Mouse (Mus musculus): ENCODE measurements at regions not wholly inside any gene's neighbourhood (a gene's known extent, or its start where the extent isn't known, plus 50 kb on each side); places are given as distances from the start of the nearest gene placed in this dataset.

GRCm38 (mm10) chr7:83242233-83242632, 342.5 kb upstream of the Tmc3 start:
- DNase-seq (ENCODE audit: low spot score in 2 of 2) = no peak

GRCm38 (mm10) chr7:83245867-83246266, 338.9 kb upstream of the Tmc3 start:
- DNase-seq (ENCODE audit: low spot score in 2 of 2) = no peak

- no peak for DNase-seq (ENCODE audit: low spot score in 2 of 2)
Observed at GRCm38 (mm10) chr7:83251995-83252563, 332.6 kb upstream of the Tmc3 start.

DNA sequence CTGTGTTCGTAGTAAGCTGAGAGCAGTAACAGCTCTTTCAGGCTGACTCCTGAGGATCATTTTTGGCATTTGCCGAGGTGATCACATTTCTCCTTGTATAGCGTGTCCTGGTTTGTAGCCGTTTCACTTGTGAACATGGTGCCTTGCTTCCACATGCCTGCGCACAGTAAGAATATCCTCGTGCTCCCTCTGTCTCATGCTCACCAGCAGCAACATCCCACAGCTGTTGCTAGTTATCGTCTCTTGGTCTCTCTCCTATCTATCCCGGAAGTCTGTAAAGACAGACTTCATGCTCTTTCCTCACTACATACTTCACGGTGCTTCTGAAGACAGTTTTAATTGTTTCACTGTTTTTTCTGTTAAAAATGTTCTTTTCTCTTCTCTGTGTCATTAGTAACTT, 331.7 kb upstream of the Tmc3 start:
- no peak for DNase-seq (ENCODE audit: low spot score in 2 of 2)

DNA sequence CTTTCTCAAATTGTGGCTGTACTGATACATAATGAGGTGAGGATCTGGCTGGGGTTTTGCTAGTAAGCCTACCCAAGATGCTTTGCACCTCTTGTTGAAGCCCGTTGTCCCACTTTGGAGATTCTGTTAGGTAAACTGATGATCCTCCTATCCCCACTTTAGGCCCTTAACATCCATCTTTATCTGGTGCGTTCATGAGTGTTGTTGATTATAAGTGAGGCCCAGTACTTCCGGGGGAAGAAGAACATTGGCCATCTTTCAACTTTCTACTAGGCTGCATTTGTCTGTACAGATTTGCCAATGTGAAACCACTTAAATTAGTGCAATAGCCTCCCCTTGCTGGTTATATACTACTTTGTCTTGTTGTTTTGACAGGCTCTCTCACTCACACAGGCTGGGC, 331.3 kb upstream of the Tmc3 start:
- DNase-seq (ENCODE audit: low spot score in 2 of 2) = no peak

- no peak for DNase-seq (ENCODE audit: low spot score in 2 of 2)
Observed at GRCm38 (mm10) chr7:83254411-83254810, 330.3 kb upstream of the Tmc3 start.

DNA sequence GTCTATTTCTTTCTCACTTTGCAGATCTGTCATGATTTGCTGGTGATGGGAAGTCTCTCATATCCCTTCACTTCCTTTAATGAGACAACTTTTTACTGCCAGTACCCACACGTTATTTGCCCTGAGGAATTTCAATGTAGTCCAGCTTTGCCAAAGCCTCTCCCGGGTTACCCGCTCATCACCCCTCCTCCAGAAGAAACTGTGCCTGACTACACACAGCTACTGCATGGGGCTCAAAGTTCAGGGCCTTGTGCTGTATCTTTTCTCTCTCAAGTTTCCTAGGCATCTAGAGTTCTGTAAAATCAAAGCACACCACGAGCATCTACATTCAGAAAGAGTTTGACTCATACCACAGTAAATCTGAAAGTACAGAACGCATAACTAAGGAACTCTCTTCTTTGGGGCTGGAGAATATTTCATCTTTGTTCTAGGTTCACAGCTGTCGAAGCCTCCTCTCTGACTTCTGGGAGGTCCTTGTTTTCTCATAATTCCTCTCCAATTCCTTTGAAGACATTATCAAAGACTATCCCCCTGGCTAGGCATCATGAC, 328.4 kb upstream of the Tmc3 start:
- DNase-seq (ENCODE audit: low spot score in 2 of 2) = no peak

DNA sequence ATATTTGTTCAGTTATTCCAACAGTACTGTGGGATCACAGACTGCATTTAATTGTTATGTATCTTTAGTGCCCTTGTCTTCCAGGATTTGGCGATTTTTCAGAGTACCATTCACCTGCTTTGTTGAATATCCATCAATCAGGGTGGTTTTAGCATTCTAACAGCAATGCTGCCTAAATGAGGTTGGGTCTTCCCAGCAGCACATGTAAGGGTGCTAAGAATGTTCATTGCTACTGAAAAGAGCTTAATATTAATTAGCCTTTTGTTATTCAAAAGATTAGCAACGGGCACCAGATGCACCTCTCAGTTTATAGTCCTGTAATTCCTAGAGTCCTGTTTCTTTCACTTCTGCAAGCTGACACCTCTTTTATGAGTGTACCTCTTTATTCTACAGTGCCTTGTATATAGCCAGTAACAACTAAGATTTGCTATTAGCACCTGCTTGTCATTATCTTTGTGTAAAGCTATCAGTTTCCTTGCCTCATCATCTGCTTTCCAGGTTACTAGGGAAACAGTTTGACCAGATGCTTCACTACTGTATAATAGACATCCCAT, 326.3 kb upstream of the Tmc3 start:
- DNase-seq (ENCODE audit: low spot score in 2 of 2) = no peak

DNA sequence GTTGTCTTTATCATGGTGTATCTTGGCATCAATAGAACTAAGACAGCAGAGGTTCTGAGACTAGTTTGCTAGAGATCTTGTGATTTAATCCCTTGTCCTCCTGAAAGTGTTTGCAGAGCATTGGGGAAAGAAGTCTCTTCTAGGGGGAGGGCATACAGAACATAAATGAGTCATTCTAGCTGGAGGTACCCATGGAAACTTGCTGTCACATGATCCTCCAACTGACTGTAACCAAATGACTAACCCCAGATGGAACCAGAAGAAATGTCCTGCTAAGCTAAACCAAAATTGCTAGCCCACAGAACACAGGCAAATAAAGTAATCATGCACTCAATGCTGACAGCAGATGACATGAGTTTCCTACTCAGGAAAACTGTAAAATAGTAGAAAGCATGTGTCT, 323.2 kb upstream of the Tmc3 start:
- DNase-seq (ENCODE audit: low spot score in 2 of 2) = no peak

GRCm38 (mm10) chr7:83289915-83290773, 294.6 kb upstream of the Tmc3 start:
- no peak for DNase-seq (ENCODE audit: low spot score in 2 of 2)

GRCm38 (mm10) chr7:83307112-83307511, 277.6 kb upstream of the Tmc3 start:
- DNase-seq (ENCODE audit: low spot score in 2 of 2) = no peak

DNA sequence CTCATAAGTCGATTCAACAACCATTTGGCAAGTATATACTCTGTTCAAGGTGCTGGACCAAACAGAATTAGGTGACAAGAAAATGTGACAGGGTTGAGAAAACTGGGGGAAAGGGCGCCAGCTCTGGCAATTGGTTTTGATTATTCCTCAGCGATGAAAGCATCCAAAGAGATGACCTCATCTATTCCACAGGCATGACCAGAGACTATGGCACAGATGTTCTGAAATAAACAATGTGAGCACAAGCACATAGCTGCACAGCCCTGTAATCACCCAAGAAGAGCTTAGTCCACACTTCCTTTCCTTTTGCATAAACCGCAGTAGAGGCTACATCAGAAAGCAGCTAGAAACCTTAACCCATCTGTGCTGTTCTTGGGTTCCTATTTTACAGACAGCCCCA, 272.6 kb upstream of the Tmc3 start:
- no peak for DNase-seq (ENCODE audit: low spot score in 2 of 2)

DNA sequence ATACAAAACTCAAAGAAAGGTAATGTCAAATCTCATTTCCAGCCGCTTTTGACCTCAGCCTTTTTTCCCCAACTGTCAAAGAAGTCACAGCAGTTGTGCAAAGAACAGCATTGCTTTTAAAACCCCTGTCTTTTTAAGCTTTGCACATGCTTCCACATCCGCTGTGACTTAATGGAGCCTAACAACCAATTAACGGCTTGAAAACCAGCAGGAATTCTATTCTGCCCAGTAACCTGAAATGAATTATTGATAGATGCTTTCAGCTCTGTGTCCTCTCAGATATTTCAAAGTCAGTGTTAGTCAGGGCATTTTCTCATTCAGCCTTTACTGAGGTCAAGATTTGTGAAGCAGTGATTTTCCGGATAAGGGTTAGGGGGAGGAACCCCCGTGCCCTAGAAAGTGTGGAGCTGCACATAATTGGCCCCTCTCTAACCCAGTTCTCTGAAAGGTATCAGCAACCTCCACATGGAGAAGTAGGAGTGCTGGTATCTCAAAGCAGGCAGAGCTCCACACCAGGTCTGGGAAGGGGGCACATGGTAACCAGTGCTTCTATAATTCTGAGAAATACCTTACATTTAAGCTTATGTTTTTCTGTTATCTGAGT, 254.8 kb upstream of the Tmc3 start:
- DNase-seq (ENCODE audit: low spot score in 2 of 2) = no peak

DNA sequence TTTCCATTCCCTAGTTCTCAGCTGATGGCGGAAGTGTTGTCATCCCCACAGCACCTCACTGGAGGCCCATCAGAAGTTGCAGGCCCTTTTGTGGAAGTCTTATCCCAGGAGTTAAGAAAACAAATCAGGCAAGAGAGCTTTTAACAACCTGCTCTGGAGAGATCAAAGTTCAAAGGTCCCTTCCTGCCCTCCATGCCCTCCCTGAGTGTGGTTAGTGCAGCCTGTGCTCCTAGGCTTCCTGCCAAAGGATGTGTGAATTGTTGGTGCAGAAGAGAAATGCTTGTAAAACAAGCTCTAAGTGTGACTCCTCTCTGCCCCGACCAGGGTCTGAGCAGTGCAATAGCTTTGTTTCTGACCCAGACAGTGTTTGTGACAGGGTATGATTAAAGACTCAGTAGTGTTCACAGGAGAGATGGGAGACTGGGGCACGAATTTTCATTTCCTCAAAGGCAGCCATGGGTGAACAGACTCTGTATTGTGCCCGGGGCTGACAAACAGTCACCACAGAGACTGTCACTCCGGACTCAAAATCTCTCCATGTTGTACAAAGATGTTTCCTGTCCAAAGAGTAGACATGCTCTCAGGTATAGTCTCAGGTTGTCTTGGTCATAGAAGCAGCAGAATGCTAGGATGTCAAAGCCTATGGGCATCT, 237.5 kb upstream of the Tmc3 start:
- DNase-seq (ENCODE audit: low spot score in 2 of 2) = no peak

DNA sequence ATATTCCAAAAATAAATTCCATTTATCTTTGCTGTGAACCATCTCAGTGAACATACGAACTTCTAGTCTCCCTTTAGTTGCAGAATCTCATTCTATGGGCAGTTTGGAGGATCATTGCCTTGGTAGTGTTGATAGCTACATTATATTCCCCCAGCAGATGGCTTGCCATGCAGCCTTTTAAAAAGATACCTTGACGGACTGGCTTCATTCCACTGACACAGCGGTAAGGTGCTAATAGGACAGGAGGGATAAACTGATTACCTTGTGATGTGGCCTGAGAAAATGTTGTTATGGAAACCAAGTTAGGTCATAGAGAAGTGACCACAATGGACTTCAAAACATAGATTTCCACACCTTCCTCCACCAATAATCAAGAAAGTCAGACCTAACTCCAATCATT, 215.5 kb upstream of the Tmc3 start:
- no peak for DNase-seq (ENCODE audit: low spot score in 2 of 2)

- no peak for DNase-seq (ENCODE audit: low spot score in 2 of 2)
Observed at GRCm38 (mm10) chr7:83369605-83370004, 215.1 kb upstream of the Tmc3 start.

DNA sequence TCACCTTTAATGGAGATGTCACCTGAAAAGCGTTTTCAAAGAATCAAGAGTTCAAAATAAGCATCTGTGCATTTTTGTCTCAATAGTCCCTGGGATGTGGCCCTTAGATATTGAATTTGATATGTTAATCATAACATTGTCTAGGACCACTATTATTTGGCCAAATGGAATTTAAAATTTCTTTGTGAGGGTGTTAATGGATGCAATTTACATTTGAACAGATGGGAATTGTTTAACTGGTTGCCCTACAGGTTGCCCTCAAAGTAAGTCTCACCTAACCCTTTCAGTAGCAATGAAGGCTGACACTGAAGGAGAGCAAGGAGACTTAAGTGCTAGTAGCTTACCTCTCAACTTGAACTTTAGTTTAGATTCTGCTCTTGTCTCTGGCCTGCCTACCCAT, 207.9 kb upstream of the Tmc3 start:
- DNase-seq (ENCODE audit: low spot score in 2 of 2) = no peak

GRCm38 (mm10) chr7:83381381-83382181, 203.1 kb upstream of the Tmc3 start:
- DNase-seq (ENCODE audit: low spot score in 2 of 2) = peak in 1 of 2 experiments; percentile 48

DNA sequence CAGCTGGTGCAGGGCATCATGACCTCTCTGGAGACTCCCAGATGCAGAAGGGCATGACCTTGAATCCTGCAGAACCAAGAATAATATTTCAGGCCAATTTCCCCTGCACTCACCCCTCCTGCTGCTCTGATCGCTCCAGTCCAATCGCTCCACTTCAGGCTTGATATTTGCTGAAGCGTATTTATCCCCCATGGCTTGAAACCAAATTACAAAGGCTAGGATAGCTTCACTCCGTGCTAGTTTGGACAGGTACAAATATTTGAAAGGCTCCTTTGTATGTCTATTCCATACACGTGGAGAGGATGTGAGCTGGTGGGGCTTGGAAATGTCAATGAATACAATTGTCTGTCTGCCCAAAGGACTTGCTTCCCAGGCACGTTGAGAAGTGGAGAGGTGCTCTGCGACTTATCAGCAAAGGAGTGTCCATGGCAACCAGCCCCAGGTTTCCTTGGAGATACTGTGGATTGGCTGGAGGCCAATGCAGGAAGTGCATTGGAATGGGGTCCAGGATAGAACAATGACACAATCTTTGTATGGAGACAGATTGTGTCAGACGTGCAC, 201.8 kb upstream of the Tmc3 start:
- peak; percentile 9 to 47 for DNase-seq (ENCODE audit: low spot score in 2 of 2)

GRCm38 (mm10) chr7:83391388-83391787, 193.3 kb upstream of the Tmc3 start:
- DNase-seq (ENCODE audit: low spot score in 2 of 2) = no peak

Data from left cerebral cortex, adult 8-10 months (tissue).